Mouse (Mus musculus) adrenal gland, adult (tissue): ENCODE data around the gene Emilin3.
"Not testable (repeated sequence)": the region's sequence is repeated elsewhere in the genome, so short reads cannot be mapped to it uniquely, and the experiment has no call there.

Source experiments
- DNase-seq, 2 experiments: peaks; one replicate each; pipeline ENCODE4 v3.0.0; 2022 to 2023; ENCODE audit warnings: low spot score in 1 of 2; ENCODE audit not compliant: inconsistent age in 2 of 2

Gene Emilin3

DNA sequence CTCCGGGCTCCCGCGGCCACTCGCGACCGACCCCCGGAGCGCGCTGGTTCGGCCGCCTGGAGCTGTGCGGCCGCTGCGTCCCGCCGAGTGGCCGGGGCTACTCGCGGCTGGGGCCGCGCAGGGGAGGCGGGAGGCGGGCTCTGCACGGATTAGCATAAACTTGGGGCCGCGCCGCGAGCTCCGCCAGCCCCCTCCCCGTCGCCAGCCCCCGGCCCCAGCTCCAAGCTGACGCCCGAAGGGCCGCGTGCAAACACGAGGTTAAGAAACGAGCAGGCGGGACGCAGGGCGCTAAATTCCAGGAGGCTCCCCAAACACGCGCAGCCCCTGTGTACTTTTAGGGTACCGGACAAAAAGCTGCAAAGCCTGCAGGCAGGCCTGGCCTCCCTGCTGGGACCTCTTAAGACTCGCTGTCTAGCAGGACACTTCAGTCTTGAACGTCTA is at the start of gene Emilin3:
Emilin3 (minus strand) TSS at position 98 of the 441 bp plus-strand sequence.
- DNase-seq = no peak

DNA sequence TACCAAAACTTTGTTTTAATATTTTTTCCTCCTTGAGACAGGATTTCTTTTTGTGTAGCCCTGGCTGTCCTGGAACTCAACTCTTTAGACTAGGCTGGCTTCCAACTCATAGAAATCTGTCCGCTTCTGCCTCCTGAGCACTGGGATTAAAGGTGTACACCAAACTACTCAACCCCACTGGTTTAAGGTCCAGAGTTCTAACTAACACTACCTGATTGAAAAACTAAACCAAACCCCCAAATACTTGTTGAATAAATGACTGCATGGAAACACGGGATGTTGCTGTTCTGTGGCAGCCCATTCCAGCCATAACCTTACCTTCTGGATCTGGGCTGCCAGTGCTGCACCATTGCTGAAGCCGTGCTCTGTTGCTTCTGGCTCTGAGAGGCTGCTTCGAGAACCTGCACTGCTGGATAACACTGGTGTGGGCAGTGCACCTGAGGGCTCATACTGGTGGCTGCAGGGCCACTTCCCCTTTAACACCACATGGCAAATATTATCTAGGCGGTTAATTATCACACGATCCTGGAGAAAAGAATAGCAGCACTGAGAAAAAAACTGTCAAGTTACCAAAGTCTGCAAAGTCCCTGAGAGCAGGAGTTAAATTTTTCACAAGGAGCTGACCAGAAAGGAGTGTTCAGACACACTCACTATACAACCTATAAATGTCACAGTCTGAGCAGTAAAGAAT is 49.0 kb upstream of the Emilin3 start:
- DNase-seq = no peak

DNA sequence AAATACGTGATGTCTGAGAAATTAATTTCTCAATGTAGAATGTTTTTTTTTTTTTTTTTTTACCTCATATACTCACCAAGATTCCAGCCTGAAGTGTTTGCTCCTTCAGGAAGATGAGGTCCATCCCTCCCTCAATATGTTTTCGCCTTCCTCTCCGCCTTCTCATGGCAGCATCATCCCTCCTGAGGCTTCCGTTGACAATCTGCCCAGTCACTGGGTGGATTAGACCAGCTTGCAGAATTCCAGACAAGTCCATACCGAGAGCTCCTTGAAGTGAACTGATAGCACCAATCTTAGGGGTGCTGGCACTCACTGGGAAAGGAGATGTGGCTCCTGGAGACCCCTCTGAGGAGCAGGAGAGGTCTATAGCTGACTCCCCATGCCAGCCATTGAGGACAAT is 47.8 kb upstream of the Emilin3 start:
- no peak for DNase-seq

- no peak for DNase-seq
Measured at GRCm38 (mm10) chr2:160958737-160959136, 46.6 kb upstream of the Emilin3 start.

DNA sequence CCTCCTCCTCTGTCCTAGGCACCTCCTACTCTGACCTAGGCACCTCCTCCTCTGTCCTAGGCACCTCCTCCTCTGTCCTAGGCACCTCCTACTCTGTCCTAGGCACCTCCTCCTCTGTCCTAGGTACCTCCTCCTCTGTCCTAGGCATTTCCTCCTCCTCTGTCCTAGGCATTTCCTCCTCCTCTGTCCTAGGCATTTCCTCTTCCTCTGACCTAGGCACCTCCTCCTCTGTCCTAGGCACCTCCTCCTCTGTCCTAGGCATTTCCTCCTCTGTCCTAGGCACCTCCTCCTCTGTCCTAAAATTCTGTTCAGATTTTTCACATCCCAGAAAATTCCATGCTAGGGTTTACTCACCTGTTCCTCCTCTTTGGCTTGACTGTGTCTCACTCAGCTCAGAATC is 45.7 kb upstream of the Emilin3 start:
- not testable (repeated sequence) for DNase-seq

DNA sequence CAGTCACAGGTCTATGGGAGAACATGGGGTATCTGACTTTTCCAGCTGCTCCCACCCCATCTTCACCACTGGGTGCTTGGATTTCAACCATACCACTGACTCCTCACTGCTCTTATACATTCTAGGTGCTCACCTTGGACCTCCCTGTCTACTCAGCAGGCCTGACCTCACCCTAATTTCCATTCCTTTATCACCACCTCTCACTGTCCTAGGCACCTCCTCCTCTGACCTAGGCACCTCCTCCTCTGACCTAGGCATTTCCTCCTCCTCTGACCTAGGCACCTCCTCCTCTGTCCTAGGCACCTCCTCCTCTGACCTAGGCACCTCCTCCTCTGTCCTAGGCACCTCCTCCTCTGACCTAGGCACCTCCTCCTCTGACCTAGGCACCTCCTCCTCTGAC is 45.2 kb upstream of the Emilin3 start:
- not testable (repeated sequence) for DNase-seq

- DNase-seq = peak in 1 of 2 experiments; percentile 50
Measured at GRCm38 (mm10) chr2:160955331-160955730, 43.2 kb upstream of the Emilin3 start.

DNA sequence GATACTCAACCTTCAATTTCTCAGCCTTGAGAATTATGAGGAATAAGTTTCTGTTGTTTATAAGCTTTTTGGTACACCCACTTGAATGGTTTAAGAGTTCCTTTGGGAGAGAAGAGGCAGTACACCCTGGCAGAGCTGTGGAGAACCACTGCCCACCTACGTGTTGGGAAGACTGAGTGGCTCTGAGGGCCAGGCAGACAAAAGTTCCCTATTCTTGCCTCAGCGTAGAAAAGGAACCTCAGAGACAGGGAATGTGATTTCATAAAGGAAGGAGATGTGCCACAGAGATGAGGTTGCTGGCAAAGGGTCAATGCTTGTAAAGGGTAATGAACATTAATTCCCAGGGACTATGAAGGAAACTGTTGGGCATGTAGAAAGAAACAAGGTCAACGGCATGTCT is 42.4 kb upstream of the Emilin3 start:
- no peak for DNase-seq

- no peak for DNase-seq
Measured at GRCm38 (mm10) chr2:160953131-160953873, 41.2 kb upstream of the Emilin3 start.

DNA sequence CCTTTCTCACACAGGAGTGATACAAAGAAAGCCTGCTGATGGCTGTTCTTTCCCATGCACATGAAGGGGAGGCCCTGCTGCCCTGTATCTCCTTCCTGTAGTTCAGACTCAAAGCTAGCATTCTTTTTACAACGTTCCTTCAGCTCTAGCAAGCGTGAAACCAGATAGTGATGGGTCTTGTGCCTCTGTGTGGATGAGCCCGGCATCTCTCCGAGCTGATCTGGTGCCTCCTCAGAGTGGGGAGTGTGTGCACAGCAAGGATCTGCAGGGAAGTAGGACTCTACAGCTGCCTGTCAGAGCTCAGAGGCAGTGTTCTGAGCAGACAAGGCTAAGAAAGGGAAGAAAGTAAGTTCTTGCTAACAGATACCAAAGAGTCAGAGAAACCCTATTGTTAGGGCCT is 39.5 kb upstream of the Emilin3 start:
- no peak for DNase-seq

- DNase-seq = no peak
Measured at GRCm38 (mm10) chr2:160942443-160942842, 30.3 kb upstream of the Emilin3 start.

- DNase-seq = peak in 1 of 2 experiments; percentile 48
Measured at GRCm38 (mm10) chr2:160940930-160941709, 29.0 kb upstream of the Emilin3 start.

GRCm38 (mm10) chr2:160934451-160934850 is 22.3 kb upstream of the Emilin3 start:
- no peak for DNase-seq

GRCm38 (mm10) chr2:160933890-160934289 is 21.8 kb upstream of the Emilin3 start:
- DNase-seq = no peak

DNA sequence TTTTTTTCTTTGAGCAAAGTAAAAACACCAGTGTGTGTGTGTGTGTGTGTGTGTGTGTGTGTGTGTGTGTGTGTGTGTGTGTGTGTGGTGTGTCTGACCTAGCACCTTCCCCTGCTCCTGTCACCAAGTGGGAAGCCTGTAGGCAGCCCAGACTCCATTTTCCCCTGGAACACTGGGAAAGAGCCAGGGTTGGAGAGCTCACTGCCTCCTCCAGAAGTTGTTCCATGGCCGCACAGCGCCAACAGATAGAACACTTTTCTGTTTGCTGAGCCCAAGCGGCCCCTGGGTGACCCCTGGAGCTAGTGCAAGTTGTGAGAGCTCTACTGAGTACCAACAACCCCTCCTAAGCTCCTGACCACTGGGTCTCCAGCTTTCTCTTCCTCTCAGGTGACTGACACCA is 20.9 kb upstream of the Emilin3 start:
- DNase-seq = no peak

DNA sequence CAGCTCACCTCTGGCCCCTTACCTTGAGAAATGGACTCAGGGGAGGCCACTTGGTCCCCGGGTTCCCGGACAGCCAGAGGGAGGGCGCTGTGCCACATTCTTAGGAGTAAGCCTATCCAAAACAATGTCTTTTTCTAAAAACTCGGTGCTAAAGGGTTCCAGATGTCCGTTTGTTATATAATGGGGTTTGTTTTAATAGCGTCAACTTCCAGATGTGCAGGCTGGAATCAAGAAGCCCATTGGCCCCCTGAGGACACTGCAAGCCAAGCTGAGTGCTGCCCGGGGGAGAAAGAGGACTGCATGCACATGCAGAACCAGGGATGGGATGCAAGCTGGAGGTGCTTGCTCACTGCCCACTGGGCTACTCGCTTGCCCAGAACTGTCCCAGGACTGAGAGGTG is 20.2 kb upstream of the Emilin3 start:
- DNase-seq = no peak

DNA sequence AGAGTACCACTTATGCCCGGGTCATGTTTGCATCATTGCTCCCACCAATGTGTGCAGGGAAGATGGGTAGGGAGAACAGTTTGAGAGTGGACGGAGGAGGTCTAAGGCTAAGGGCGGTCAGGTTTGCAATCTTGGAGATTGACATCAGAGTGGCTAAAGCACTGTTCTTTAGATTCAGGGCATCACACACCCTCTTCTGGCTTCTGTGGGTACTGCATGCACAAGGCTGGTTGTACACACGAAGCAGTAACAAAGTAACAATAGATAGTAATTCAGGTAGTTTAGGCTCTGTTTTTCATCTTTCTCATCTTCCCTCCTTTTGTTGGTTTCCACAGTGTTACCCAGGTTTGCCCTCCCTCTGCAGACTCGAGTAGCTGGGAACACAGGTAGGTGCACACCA is 19.2 kb upstream of the Emilin3 start:
- no peak for DNase-seq

DNA sequence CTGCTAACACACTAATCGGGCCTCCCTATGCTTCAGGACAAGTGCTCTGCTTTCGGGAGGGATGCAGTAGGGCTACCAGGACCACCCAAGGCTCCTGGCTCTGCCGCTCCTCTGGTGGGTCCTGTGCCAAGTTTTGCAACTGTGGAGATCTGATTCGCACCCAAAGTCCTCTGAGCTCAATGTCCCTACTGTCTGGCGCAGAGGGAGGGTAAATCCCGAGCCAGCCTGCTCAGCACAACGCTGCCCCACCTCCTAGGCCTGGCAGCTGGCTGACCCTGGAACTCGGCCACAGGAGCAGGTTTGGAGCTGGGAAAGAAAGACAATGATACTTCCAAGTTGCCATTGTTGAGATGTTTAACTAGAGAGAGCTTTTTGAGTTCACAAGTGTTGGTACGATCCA is 13.1 kb upstream of the Emilin3 start:
- DNase-seq = no peak

DNA sequence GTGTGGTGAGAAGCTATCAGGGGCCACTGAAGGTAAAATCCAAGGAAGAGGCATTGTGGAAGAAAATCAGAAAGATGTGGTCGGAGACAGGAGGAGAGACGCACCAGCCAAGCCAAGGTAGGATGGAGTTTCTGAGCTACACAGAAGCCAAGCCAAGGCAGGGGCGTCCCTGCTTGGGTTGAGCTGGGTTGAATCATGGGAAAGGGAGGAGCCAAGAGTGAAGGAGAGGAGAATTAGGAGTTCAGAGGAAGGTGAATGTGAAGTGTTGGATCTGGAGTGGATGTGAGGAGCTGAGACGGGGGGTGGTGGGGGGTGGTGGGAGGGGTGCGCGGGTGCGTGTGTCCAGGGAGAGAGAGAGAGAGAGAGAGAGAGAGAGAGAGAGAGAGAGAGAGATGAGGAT is 9.2 kb upstream of the Emilin3 start:
- no peak for DNase-seq

DNA sequence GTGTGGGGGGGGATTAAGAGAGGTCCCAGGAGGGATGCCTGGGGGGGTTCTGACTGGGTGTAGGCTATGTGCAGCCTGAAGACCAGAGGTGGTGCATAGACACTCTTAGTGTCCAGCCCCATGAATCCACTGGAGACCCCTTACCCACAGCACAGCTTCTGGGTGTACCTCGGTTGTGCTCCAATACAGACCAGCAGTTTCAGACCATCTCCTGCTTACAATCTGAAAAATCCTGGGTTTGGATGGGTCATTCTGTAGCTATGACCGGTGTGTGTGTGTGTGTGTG is 6.7 kb upstream of the Emilin3 start:
- DNase-seq = no peak

GRCm38 (mm10) chr2:160918154-160918929 is 6.2 kb upstream of the Emilin3 start:
- DNase-seq = no peak
